Mouse (Mus musculus) MEL (cell line): ENCODE data around the gene Fgfr2. TPM values are rescaled to one million over a fixed set of nuclear protein-coding genes. Genes with fewer than 3 reads are reported as not detected.

Experiments
- DNase-seq: peaks from one replicate; pipeline ENCODE4 v3.0.0; 2011; ENCODE audit warnings: low read depth, low spot score
- H3K27ac ChIP-seq: 2 replicates; pipeline ENCODE4 v1.5.1; 2012; ENCODE audit warnings: low read depth, mild to moderate bottlenecking, control low read depth, low read length, moderate library complexity; ENCODE audit not compliant: control insufficient read depth
- H3K27me3 ChIP-seq, 2 experiments: fragments of 150-350 bp in 1 of 2; sonication (generic) in 1 of 2; 2 replicates each; pipeline ENCODE4 v1.6.1; 2012; ENCODE audit warnings: low read length in 2 of 2, mild to moderate bottlenecking in 2 of 2, improper control_type of control experiment in 1 of 2, moderate library complexity in 1 of 2; ENCODE audit not compliant: insufficient read depth in 2 of 2, control insufficient read depth in 1 of 2
- H3K36me3 ChIP-seq, 2 experiments: 2 replicates each; pipeline ENCODE4 v1.6.1; 2012 to 2014; ENCODE audit warnings: low read length in 2 of 2, improper control_type of control experiment in 1 of 2, inconsistent platforms in 1 of 2, mild to moderate bottlenecking in 1 of 2; ENCODE audit not compliant: insufficient read depth in 2 of 2, control insufficient read depth in 1 of 2
- H3K4me1 ChIP-seq, 2 experiments: fragments of 150-350 bp in 1 of 2; sonication (generic) in 1 of 2; 2 replicates each; pipeline ENCODE4 v1.6.1; 2012; ENCODE audit warnings: low read length in 2 of 2, improper control_type of control experiment in 1 of 2, mild to moderate bottlenecking in 1 of 2; ENCODE audit not compliant: insufficient read depth in 2 of 2, control insufficient read depth in 1 of 2
- H3K4me3 ChIP-seq, 2 experiments: fragments of 150-350 bp in 1 of 2; sonication (generic) in 1 of 2; 2 replicates each; pipeline ENCODE4 v1.5.1; 2012; ENCODE audit warnings: low read depth in 2 of 2, low read length in 2 of 2, mild to moderate bottlenecking in 2 of 2, moderate library complexity in 2 of 2, control low read depth in 1 of 2, improper control_type of control experiment in 1 of 2; ENCODE audit not compliant: control insufficient read depth in 1 of 2, insufficient read depth in 1 of 2
- H3K79me2 ChIP-seq: 2 replicates; pipeline ENCODE4 v1.6.1; 2012; ENCODE audit warnings: mild to moderate bottlenecking, low read length, moderate library complexity; ENCODE audit not compliant: control insufficient read depth, poor library complexity, insufficient read depth
- H3K9ac ChIP-seq: 2 replicates; pipeline ENCODE4 v1.6.1; 2012; ENCODE audit warnings: low read depth, mild to moderate bottlenecking, control low read depth, low read length, moderate library complexity; ENCODE audit not compliant: control insufficient read depth, poor library complexity, severe bottlenecking
- H3K9me3 ChIP-seq: fragments of 150-350 bp; sonication (generic); replicated peaks from 2 replicates; pipeline ENCODE4 v1.6.1; 2012; ENCODE audit warnings: mild to moderate bottlenecking, low read length, improper control_type of control experiment, moderate library complexity; ENCODE audit not compliant: insufficient read depth
- CHD2 ChIP-seq: IDR thresholded peaks from 2 replicates; pipeline ENCODE4 v1.6.1; 2011; ENCODE audit warnings: low read length, improper control_type of control experiment
- E2F4 ChIP-seq: IDR thresholded peaks from 2 replicates; pipeline ENCODE4 v1.6.1; 2011; ENCODE audit warnings: low read depth, low read length, improper control_type of control experiment, borderline replicate concordance
- ELF1 ChIP-seq: IDR thresholded peaks from 2 replicates; pipeline ENCODE4 v1.6.1; 2014; ENCODE audit warnings: low read depth, mild to moderate bottlenecking, inconsistent platforms, low read length, improper control_type of control experiment, moderate library complexity
- ETS1 ChIP-seq: IDR thresholded peaks from 2 replicates; pipeline ENCODE4 v1.6.1; 2012; ENCODE audit warnings: low read depth, mild to moderate bottlenecking, inconsistent platforms, low read length, improper control_type of control experiment, moderate library complexity
- GABPA ChIP-seq: IDR thresholded peaks from 2 replicates; pipeline ENCODE4 v1.6.1; 2012; ENCODE audit warnings: low read depth, mild to moderate bottlenecking, inconsistent platforms, low read length, improper control_type of control experiment, moderate library complexity
- MAZ ChIP-seq: IDR thresholded peaks from 2 replicates; pipeline ENCODE4 v1.6.1; 2012; ENCODE audit warnings: low read depth, mild to moderate bottlenecking, inconsistent platforms, low read length, improper control_type of control experiment
- MXI1 ChIP-seq: IDR thresholded peaks from 2 replicates; pipeline ENCODE4 v1.6.1; 2011; ENCODE audit warnings: mild to moderate bottlenecking, low read depth, low read length, improper control_type of control experiment
- MYC ChIP-seq: IDR thresholded peaks from 2 replicates; pipeline ENCODE4 v1.6.1; 2011; ENCODE audit warnings: low read depth, mild to moderate bottlenecking, low read length, improper control_type of control experiment, moderate library complexity
- POLR2A ChIP-seq, 2 experiments: IDR thresholded peaks; 2 replicates each; pipeline ENCODE4 v1.6.1; 2011 to 2012; ENCODE audit warnings: low read length in 2 of 2, mild to moderate bottlenecking in 2 of 2, control low read depth in 1 of 2, improper control_type of control experiment in 1 of 2, low read depth in 1 of 2, moderate library complexity in 1 of 2; ENCODE audit not compliant: control insufficient read depth in 1 of 2, insufficient read depth in 1 of 2, poor library complexity in 1 of 2
- RAD21 ChIP-seq: IDR thresholded peaks from 2 replicates; pipeline ENCODE4 v1.6.1; 2011; ENCODE audit warnings: mild to moderate bottlenecking, low read depth, low read length, improper control_type of control experiment
- RCOR1 ChIP-seq: IDR thresholded peaks from 2 replicates; pipeline ENCODE4 v1.6.1; 2012; ENCODE audit warnings: low read depth, mild to moderate bottlenecking, inconsistent platforms, low read length, improper control_type of control experiment
- SIN3A ChIP-seq: IDR thresholded peaks from 2 replicates; pipeline ENCODE4 v1.6.1; 2012; ENCODE audit warnings: low read length, improper control_type of control experiment, inconsistent platforms
- SMC3 ChIP-seq: IDR thresholded peaks from 2 replicates; pipeline ENCODE4 v1.6.1; 2011; ENCODE audit warnings: low read depth, low read length, improper control_type of control experiment
- UBTF ChIP-seq: IDR thresholded peaks from 2 replicates; pipeline ENCODE4 v1.6.1; 2012; ENCODE audit warnings: low read depth, mild to moderate bottlenecking, inconsistent platforms, low read length, improper control_type of control experiment, moderate library complexity, borderline replicate concordance; ENCODE audit not compliant: insufficient read depth
- USF2 ChIP-seq, 2 experiments: IDR thresholded peaks; 2 replicates each; pipeline ENCODE4 v1.6.1; 2011 to 2012; ENCODE audit warnings: improper control_type of control experiment in 2 of 2, low read length in 2 of 2, borderline replicate concordance in 1 of 2, inconsistent platforms in 1 of 2, low read depth in 1 of 2, mild to moderate bottlenecking in 1 of 2; ENCODE audit not compliant: insufficient read depth in 1 of 2
- ZKSCAN1 ChIP-seq: IDR thresholded peaks from 2 replicates; pipeline ENCODE4 v1.6.1; 2012; ENCODE audit warnings: low read depth, mild to moderate bottlenecking, inconsistent platforms, low read length, improper control_type of control experiment, moderate library complexity
- polyA plus RNA-seq, 2 experiments: library from polyadenylated mRNA; stranded (reverse) in 1 of 2; unstranded in 1 of 2; fragments of >175 nt in 1 of 2; fragments of >200 nt in 1 of 2; gene quantifications; 2 replicates each; pipeline versions ENCODE4 v1.2.1 to v1.2.4; 2012; ENCODE audit warnings: low replicate concordance in 2 of 2, low read depth in 1 of 2; ENCODE audit not compliant: insufficient read length in 2 of 2, insufficient read depth in 1 of 2, missing spikeins in 1 of 2
- total RNA-seq: library from RNA; depleted of rRNA; stranded (reverse); fragments of 300-350 nt; gene quantifications from 2 replicates; pipeline ENCODE4 v1.2.3, GENCODE M21; 2012

The Fgfr2 gene
- total and polyA plus RNA-seq, 3 experiments, result not detected

- no peak for DNase-seq
- Histone ChIP-seq H3K9me3 (no peaks in the 10 kb centered on the region), H3K36me3 (no peaks in the 10 kb centered on the region), H3K79me2 (no peaks in the 10 kb centered on the region), H3K27ac (no peak overlapping the region), H3K4me3 (no peak overlapping the region), H3K27me3 (no peaks in the 10 kb centered on the region), H3K4me1 (no peaks in the 10 kb centered on the region), H3K9ac (no peak overlapping the region)
- TF ChIP-seq E2F4 (no peak), SIN3A (no peak), RAD21 (no peak), GABPA (no peak), ETS1 (no peak), SMC3 (no peak), POLR2A (IDR thresholded peaks at IDR 0.05; ENCODE audit: control insufficient read depth in 1 of 2, insufficient read depth in 1 of 2, low read depth in 1 of 2, low read length in 2 of 2, poor library complexity in 1 of 2) (no peak), MYC (no peak), ZKSCAN1 (no peak), CHD2 (no peak), USF2 (IDR thresholded peaks at IDR 0.05; ENCODE audit: borderline replicate concordance in 1 of 2, insufficient read depth in 1 of 2, low read depth in 1 of 2, low read length in 2 of 2) (no peak)
These were observed 2000.8 kb downstream of the Fgfr2 start for GRCm38 (mm10) chr7:131122210-131122807.

GRCm38 (mm10) chr7:131114434-131114833, 2008.7 kb downstream of the Fgfr2 start:
- no peaks in the 10 kb centered on the region for H3K4me1 ChIP-seq
- no peak for TF ChIP-seq RCOR1
- no peak for TF ChIP-seq UBTF
- TF ChIP-seq MXI1, result no peak
- no peak for TF ChIP-seq SMC3
- TF ChIP-seq MAZ, result no peak
- TF ChIP-seq ELF1, result no peak
- no peak for TF ChIP-seq CHD2
- no peak overlapping the region for H3K27ac ChIP-seq
- H3K9ac ChIP-seq, result no peak overlapping the region
- no peaks in the 10 kb centered on the region for H3K79me2 ChIP-seq
- H3K9me3 ChIP-seq, result no peaks in the 10 kb centered on the region
- no peak for DNase-seq
- H3K4me3 ChIP-seq, result no peak overlapping the region
- H3K27me3 ChIP-seq, result no peaks in the 10 kb centered on the region
- H3K36me3 ChIP-seq, result no peaks in the 10 kb centered on the region
